Mouse (Mus musculus): ENCODE measurements around the gene Nle1. TPM values are rescaled to one million over a fixed set of nuclear protein-coding genes. Genes with fewer than 3 reads are reported as not detected.

Gene Nle1
- polyA plus RNA-seq, 1 experiment from 2014 or later: 10.8 TPM

DNA sequence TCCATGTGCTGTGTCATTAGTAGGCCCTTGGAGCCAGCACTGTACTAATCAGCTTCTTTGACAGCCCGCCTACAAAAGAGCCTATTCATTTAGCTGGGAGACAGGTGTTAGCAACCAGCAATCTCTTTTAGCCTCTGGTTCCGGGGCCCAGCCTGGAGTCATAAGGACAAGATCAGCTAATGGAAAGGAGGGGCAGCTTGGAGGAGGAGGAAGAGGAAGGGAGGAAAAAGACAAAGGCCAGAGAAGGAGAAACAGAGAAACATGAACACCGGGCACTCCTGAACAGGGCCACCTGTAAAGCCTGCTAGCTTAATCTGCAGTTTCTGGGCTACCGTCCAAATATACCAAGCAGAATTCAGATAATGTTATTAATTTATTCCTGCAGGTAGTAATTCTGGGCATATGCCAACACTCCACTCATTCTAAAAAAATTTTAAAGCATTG, 44.7 kb downstream of the Nle1 start:
- DNase-seq (ENCODE audit: low spot score) (no peak), ATAC-seq (no peak)
- Histone ChIP-seq H3K4me2 (replicated peaks; ENCODE audit: low read depth, low read length) (no peak overlapping the region), H3K4me3 (ENCODE audit: low read depth, low read length) (no peak overlapping the region), H3K9me3 (ENCODE audit: low read length) (no peaks in the 10 kb centered on the region), H3K27me3 (replicated peaks; ENCODE audit: insufficient read depth, low read length) (no peaks in the 10 kb centered on the region), H3K4me1 (ENCODE audit: insufficient read depth, low read depth, low read length) (no peaks in the 10 kb centered on the region), H3K36me3 (ENCODE audit: insufficient read depth, low read length) (no peaks in the 10 kb centered on the region), H3K27ac (ENCODE audit: low read length) (no peak overlapping the region), H3K9ac (replicated peaks; ENCODE audit: low read depth) (no peak overlapping the region)
- 45% methylated on average over 4 of the region's 4 CpGs for WGBS
- no peak for TF ChIP-seq EP300 (IDR thresholded peaks at IDR 0.05)
- TF ChIP-seq CTCF (IDR thresholded peaks at IDR 0.05): no peak

GRCm38 (mm10) chr11:82863059-82863458, 45.2 kb downstream of the Nle1 start:
- Histone ChIP-seq H3K36me3 (ENCODE audit: insufficient read depth, low read length) (no peaks in the 10 kb centered on the region), H3K27ac (ENCODE audit: low read length) (no peak overlapping the region), H3K9me3 (ENCODE audit: low read length) (no peaks in the 10 kb centered on the region), H3K27me3 (replicated peaks; ENCODE audit: insufficient read depth, low read length) (no peaks in the 10 kb centered on the region), H3K4me1 (ENCODE audit: insufficient read depth, low read depth, low read length) (no peaks in the 10 kb centered on the region), H3K9ac (replicated peaks; ENCODE audit: low read depth) (no peak overlapping the region), H3K4me2 (replicated peaks; ENCODE audit: low read depth, low read length) (no peak overlapping the region), H3K4me3 (ENCODE audit: low read depth, low read length) (no peak overlapping the region)
- ATAC-seq (no peak), DNase-seq (ENCODE audit: low spot score) (no peak)
- 84% methylated on average over 2 of the region's 2 CpGs for WGBS
- TF ChIP-seq EP300 (IDR thresholded peaks at IDR 0.05): no peak
- no peak for TF ChIP-seq CTCF (IDR thresholded peaks at IDR 0.05)

DNA sequence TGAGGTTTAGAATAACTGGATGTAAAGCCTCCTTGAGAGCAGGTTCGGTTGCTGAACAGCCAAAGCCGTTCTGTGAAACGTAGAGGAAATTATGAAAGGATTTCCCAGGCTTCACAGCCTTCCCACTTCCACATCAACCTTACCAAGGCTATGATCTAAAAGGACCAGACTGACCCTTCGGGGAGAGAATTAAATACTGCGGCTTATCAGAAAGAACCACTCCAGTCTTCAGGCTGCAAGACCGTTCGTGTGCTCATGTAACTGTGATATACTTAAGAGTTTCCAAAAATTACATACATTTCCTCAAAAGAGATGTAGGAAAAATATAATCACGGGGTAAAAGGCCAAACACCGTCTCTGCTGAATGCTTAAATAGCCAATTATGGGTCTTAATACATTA, 45.6 kb downstream of the Nle1 start:
- Histone ChIP-seq H3K4me2 (replicated peaks; ENCODE audit: low read depth, low read length) (no peak overlapping the region), H3K4me1 (ENCODE audit: insufficient read depth, low read depth, low read length) (no peaks in the 10 kb centered on the region), H3K9me3 (ENCODE audit: low read length) (no peaks in the 10 kb centered on the region), H3K36me3 (ENCODE audit: insufficient read depth, low read length) (no peaks in the 10 kb centered on the region), H3K27me3 (replicated peaks; ENCODE audit: insufficient read depth, low read length) (no peaks in the 10 kb centered on the region), H3K27ac (ENCODE audit: low read length) (no peak overlapping the region), H3K4me3 (ENCODE audit: low read depth, low read length) (no peak overlapping the region), H3K9ac (replicated peaks; ENCODE audit: low read depth) (no peak overlapping the region)
- DNase-seq (ENCODE audit: low spot score) (no peak), ATAC-seq (no peak)
- WGBS: 67% methylated on average over 9 of the region's 9 CpGs
- TF ChIP-seq CTCF (IDR thresholded peaks at IDR 0.05) (no peak), EP300 (IDR thresholded peaks at IDR 0.05) (no peak)

- 50% methylated on average over 8 of the region's 8 CpGs for WGBS
- H3K4me1 ChIP-seq (ENCODE audit: insufficient read depth, low read depth, low read length): no peaks in the 10 kb centered on the region
- no peaks in the 10 kb centered on the region for H3K9me3 ChIP-seq (ENCODE audit: low read length)
- H3K4me3 ChIP-seq (ENCODE audit: low read depth, low read length): no peak overlapping the region
- peak; percentile 19; the same call in 1 of the 2 replicates for ATAC-seq
- TF ChIP-seq CTCF (IDR thresholded peaks at IDR 0.05) (no peak), EP300 (IDR thresholded peaks at IDR 0.05) (no peak)
- H3K4me2 ChIP-seq (replicated peaks; ENCODE audit: low read depth, low read length): no peak overlapping the region
- H3K27ac ChIP-seq (ENCODE audit: low read length): no peak overlapping the region
- DNase-seq (ENCODE audit: low spot score): no peak
- H3K9ac ChIP-seq (replicated peaks; ENCODE audit: low read depth): no peak overlapping the region
- H3K36me3 ChIP-seq (ENCODE audit: insufficient read depth, low read length): no peaks in the 10 kb centered on the region
- no peaks in the 10 kb centered on the region for H3K27me3 ChIP-seq (replicated peaks; ENCODE audit: insufficient read depth, low read length)
These were observed 46.7 kb downstream of the Nle1 start for GRCm38 (mm10) chr11:82861558-82861957.

DNA sequence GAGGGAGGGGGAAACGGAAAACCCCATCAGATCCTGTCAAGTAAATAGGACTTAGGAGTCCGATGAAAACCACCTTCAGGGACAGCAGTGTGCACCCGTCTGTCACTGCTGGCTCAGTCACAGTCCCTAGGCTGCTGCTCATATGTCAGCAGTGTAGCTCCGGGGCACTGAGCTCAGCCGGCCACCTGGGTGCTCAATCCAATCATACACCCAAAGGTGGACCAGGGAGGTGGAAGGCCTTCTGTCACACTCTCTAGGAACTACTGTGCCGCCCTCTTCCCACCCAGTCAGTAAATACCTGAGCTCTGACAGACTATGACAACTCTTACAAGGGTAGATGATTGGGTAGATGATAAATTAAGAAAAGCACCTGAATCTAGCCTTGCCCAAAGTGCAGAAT, 47.5 kb downstream of the Nle1 start:
- DNase-seq (ENCODE audit: low spot score) (no peak), ATAC-seq (no peak)
- Histone ChIP-seq H3K4me3 (ENCODE audit: low read depth, low read length) (no peak overlapping the region), H3K27ac (ENCODE audit: low read length) (no peak overlapping the region), H3K36me3 (ENCODE audit: insufficient read depth, low read length) (no peaks in the 10 kb centered on the region), H3K27me3 (replicated peaks; ENCODE audit: insufficient read depth, low read length) (no peaks in the 10 kb centered on the region), H3K9me3 (ENCODE audit: low read length) (no peaks in the 10 kb centered on the region), H3K9ac (replicated peaks; ENCODE audit: low read depth) (no peak overlapping the region), H3K4me2 (replicated peaks; ENCODE audit: low read depth, low read length) (no peak overlapping the region), H3K4me1 (ENCODE audit: insufficient read depth, low read depth, low read length) (no peaks in the 10 kb centered on the region)
- TF ChIP-seq EP300 (IDR thresholded peaks at IDR 0.05) (no peak), CTCF (IDR thresholded peaks at IDR 0.05) (no peak)
- 81% methylated on average over 6 of the region's 6 CpGs for WGBS

GRCm38 (mm10) chr11:82857307-82857848, 50.8 kb downstream of the Nle1 start:
- no peak overlapping the region for H3K9ac ChIP-seq (replicated peaks; ENCODE audit: low read depth)
- H3K27ac ChIP-seq (ENCODE audit: low read length): peak overlapping the region; percentile 47; the same call in 1 of the 2 replicates
- DNase-seq (ENCODE audit: low spot score) (peak; percentile 32), ATAC-seq (peak; percentile 58; the same call in 1 of the 2 replicates)
- no peak overlapping the region for H3K4me3 ChIP-seq (ENCODE audit: low read depth, low read length)
- WGBS: 63% methylated on average over 13 of the region's 13 CpGs
- no peak overlapping the region for H3K4me2 ChIP-seq (replicated peaks; ENCODE audit: low read depth, low read length)
- no peaks in the 10 kb centered on the region for H3K27me3 ChIP-seq (replicated peaks; ENCODE audit: insufficient read depth, low read length)
- no peaks in the 10 kb centered on the region for H3K36me3 ChIP-seq (ENCODE audit: insufficient read depth, low read length)
- TF ChIP-seq EP300 (IDR thresholded peaks at IDR 0.05) (no peak), CTCF (IDR thresholded peaks at IDR 0.05) (no peak)
- H3K4me1 ChIP-seq (ENCODE audit: insufficient read depth, low read depth, low read length): no peaks in the 10 kb centered on the region
- H3K9me3 ChIP-seq (ENCODE audit: low read length): no peaks in the 10 kb centered on the region

- no peaks in the 10 kb centered on the region for H3K36me3 ChIP-seq (ENCODE audit: insufficient read depth, low read length)
- H3K9me3 ChIP-seq (ENCODE audit: low read length): no peaks in the 10 kb centered on the region
- H3K27ac ChIP-seq (ENCODE audit: low read length): no peak overlapping the region
- H3K4me3 ChIP-seq (ENCODE audit: low read depth, low read length): no peak overlapping the region
- H3K4me1 ChIP-seq (ENCODE audit: insufficient read depth, low read depth, low read length): no peaks in the 10 kb centered on the region
- no peak overlapping the region for H3K9ac ChIP-seq (replicated peaks; ENCODE audit: low read depth)
- DNase-seq (ENCODE audit: low spot score) (no peak), ATAC-seq (no peak)
- H3K27me3 ChIP-seq (replicated peaks; ENCODE audit: insufficient read depth, low read length): no peaks in the 10 kb centered on the region
- 61% methylated on average over 10 of the region's 10 CpGs for WGBS
- TF ChIP-seq CTCF (IDR thresholded peaks at IDR 0.05): no peak
- no peak overlapping the region for H3K4me2 ChIP-seq (replicated peaks; ENCODE audit: low read depth, low read length)
These were observed 52.2 kb downstream of the Nle1 start for GRCm38 (mm10) chr11:82856032-82856431.

Data from lung, postnatal 0 days (tissue).